Mouse (Mus musculus): Measurements from ENCODE around the gene Coq10a.
"Not testable (repeated sequence)": the region's sequence is repeated elsewhere in the genome, so short reads cannot be mapped to it uniquely, and the experiment has no call there.

The Coq10a gene

GRCm38 (mm10) chr10:128344568-128345275 is 24.1 kb downstream of the Coq10a start:
- peak; percentile 67 to 84 for DNase-seq (ENCODE audit: low spot score in 2 of 2)

- DNase-seq (ENCODE audit: low spot score in 2 of 2) = no peak
Observed at GRCm38 (mm10) chr10:128343436-128343835, 25.4 kb downstream of the Coq10a start.

- DNase-seq (ENCODE audit: low spot score in 2 of 2) = no peak
Observed at GRCm38 (mm10) chr10:128340257-128340656, 28.5 kb downstream of the Coq10a start.

DNA sequence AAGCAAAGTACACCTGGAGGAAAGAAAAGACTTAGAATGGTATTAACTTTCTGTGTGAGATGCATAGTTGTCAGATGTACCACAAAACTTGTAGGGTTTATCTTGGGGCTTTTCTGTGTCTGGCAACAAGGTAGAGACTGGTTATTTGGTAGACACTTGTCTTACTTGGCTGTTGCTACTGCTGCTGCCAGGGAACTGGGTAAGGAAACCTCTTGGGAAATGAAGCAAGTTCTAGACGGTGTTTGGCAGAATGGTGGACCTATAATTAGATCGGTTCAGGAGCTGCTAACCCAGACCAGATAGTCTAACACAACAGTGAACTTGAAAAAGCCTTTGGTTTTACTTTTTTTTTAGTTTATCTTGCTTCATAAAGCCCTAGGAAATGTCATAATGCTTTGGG is 29.8 kb downstream of the Coq10a start:
- no peak for DNase-seq (ENCODE audit: low spot score in 2 of 2)

DNA sequence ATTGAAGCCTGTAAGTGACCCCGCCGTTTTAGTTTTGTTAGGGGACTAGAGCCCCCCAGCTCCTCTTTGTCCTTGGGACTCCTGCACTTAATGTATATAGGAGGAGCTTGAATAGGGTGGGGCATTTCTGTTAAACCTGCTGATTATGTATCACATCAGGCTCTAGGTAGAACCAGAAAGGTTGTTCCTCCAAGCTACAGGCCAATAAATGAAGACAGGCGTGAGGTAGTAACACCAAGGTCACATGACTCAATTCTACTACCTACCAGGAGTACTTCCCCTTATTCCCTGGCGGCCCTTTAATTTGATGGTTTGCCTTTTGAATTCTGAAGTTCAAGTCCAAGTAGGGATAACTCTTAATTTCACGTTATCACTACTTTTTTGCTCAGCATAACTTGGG is 30.4 kb downstream of the Coq10a start:
- no peak for DNase-seq (ENCODE audit: low spot score in 2 of 2)

- DNase-seq (ENCODE audit: low spot score in 2 of 2) = peak; percentile 95
Observed at GRCm38 (mm10) chr10:128337306-128338181, 31.3 kb downstream of the Coq10a start, which contains the start of gene Cs. TSS of gene Cs (plus strand) at chr10:128337734.

DNA sequence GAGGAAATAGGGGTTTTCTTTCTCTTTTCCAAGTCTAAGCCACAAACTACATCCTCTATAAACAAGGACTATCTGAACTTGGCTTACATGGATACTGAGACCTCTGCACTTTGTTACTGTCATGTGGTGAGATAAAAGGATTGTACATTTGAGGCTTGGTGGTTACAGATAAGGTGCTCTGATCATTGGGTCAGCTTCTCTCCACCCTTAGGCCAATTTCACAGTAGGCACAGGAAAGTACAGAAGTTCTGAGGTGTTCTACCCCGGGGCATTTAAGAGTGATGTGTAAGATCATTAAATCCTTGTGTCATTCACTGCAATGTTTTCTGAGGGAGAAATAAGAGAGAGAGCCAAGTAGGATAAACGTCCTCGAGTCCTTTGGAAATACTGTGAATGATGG is 32.2 kb downstream of the Coq10a start:
- DNase-seq (ENCODE audit: low spot score in 2 of 2) = no peak

- no peak for DNase-seq (ENCODE audit: low spot score in 2 of 2)
Observed at GRCm38 (mm10) chr10:128336195-128336594, 32.6 kb downstream of the Coq10a start.

DNA sequence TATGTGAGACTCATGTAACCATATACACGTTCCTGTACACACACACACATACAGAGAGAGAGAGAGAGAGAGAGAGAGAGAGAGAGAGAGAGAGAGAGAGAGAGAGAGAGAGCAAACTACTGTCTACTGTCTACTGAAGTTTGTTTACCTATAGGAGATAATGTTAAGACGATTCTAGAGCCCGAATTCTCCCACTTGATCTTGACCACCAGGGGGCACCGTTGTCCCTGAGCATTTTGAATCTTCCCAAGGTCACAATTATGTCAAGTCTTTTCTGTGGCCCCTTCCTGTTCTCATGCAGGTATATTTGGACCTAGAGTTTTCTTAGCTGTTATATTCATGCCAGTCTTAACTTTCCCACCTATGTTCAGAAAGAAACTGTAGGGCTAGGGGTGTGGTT is 33.2 kb downstream of the Coq10a start:
- peak; percentile 60 to 76 for DNase-seq (ENCODE audit: low spot score in 2 of 2)

- DNase-seq (ENCODE audit: low spot score in 2 of 2) = not testable (repeated sequence)
Observed at GRCm38 (mm10) chr10:128332358-128333249, 36.2 kb downstream of the Coq10a start.

GRCm38 (mm10) chr10:128327610-128328009 is 41.2 kb downstream of the Coq10a start:
- DNase-seq (ENCODE audit: low spot score in 2 of 2) = no peak

- DNase-seq (ENCODE audit: low spot score in 2 of 2) = no peak
Observed at GRCm38 (mm10) chr10:128326825-128327224, 42.0 kb downstream of the Coq10a start.

- no peak for DNase-seq (ENCODE audit: low spot score in 2 of 2)
Observed at GRCm38 (mm10) chr10:128323516-128323915, 45.3 kb downstream of the Coq10a start.

DNA sequence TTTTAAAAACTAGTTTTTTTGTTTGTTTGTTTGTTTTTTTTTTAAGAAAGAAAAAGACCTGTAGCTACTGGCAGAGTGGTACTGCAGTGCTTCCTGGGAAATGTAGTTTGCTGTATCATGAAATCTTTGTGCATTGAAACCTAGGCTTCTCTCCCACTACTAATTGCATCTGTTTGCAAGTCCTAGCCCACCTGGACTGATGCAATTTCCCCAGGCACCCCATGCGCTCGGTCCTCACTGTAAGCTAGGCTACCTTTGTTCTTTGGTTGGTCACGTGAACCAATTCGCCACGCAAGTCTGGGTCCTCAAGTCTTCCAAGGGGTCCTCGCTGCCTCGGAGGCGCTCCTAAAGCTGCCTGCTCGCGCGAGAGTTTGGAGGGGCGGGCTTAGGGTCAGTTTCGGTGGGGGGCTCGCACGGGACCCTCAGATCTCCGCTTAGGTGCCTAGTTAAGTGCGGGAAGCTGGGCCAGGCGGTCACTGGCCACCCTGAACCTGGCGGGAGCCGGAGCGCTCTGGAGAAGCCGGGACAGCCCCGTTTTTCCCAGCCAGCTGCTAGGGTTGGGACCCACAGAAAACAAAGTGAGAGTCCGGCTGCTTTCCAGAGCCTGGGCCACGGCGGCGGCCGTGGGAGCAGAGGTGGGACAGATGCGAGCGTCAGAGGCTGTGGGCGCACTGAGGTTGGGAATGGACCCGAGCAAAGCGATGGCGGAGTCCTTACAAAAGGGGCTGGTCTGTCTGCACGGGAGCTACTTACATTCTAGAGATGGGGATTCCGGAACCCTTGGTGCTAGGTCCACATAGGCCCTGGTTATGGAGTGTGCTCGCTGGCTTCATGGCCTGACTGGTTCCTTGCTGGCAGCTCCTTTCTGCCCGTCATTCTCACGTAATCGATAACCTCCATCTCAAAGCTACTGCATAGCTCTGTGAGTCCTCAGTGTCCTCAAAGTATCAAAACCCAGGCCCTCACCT is 46.4 kb downstream of the Coq10a start, which contains the start of gene Cnpy2:
Cnpy2 (plus strand) TSS at position 319 of the 968 bp plus-strand sequence.
- peak; percentile 79 to 84 for DNase-seq (ENCODE audit: low spot score in 2 of 2)

GRCm38 (mm10) chr10:128321641-128322040 is 47.2 kb downstream of the Coq10a start:
- no peak for DNase-seq (ENCODE audit: low spot score in 2 of 2)

- no peak for DNase-seq (ENCODE audit: low spot score in 2 of 2)
Observed at GRCm38 (mm10) chr10:128315578-128315977, 53.2 kb downstream of the Coq10a start.

All from urinary bladder, postnatal 36 days (tissue).